Mouse (Mus musculus) embryonic stem cell, embryonic (primary cell): ENCODE results near the gene Krt19.

Experiments used
- CTCF ChIA-PET, 4 experiments: fragments of 300-600 bp in 2 of 4; fragments of 350-600 bp in 2 of 4; sonication (Branson Sonifier 250); formaldehyde crosslinking; loops; one replicate each; lab custom pipeline; 2022; ENCODE audit warnings: inconsistent platforms in 2 of 4; lab: Charles Lee
- POLR2A ChIA-PET, 4 experiments: fragments of 300-600 bp in 2 of 4; fragments of 350-600 bp in 2 of 4; sonication (Branson Sonifier 250); formaldehyde crosslinking; loops; one replicate each; lab custom pipeline; 2022; ENCODE audit warnings: antibody characterized with exemption in 4 of 4, inconsistent platforms in 1 of 4; lab: Charles Lee

Krt19 gene

DNA sequence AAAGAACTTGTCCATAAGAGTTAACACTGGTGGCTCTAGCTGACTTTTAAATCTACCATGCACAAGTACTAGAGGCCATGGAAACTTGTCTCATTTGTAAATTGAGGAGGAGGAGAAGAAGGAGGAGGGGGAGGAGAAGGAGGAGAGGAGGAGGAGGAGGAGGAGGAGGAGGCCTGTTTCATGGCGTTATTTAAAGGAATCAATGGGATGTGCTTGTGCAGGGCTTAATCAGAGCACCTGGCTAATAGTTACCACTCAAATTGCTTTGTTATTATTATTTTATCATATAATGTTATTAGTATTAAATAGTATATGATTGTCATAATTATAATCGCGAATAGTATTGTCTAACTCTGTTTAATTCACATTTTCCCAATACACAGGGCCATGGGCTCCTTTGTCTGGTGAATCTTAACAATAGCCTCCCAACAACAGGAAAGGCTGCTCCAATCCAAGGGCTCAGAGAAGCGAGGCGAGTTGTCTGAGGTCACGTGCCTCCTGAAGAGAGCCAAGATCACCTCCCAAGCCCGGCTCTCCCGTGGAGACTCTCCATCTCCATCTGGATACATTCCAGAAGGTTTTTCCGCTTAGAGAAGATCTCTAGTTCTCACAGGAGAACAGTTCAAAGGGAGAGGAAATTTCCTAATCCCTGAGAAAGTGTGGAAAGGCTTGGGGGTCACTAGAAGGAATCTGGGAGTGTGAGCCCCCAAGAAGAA is at the start of gene Krt19:
TSS of gene Krt19 (minus strand) at position 51 of the 716 bp plus-strand sequence.
- CTCF ChIA-PET: interaction anchor here in 3 of 4 experiments (0.6 to 1.3 kb wide), 6 partner anchors 9 to 243 kb away, joined by 3 to 8 read pairs (median 4); no protein-coding TSS in a partner anchor
- POLR2A ChIA-PET: interaction anchor here in 3 of 4 experiments (0.5 to 1.0 kb wide), 5 partner anchors 127 to 450 kb away, joined by 3 to 4 read pairs (median 3); partner anchors contain the start of gene Eif1 (in 1 of the 3)

DNA sequence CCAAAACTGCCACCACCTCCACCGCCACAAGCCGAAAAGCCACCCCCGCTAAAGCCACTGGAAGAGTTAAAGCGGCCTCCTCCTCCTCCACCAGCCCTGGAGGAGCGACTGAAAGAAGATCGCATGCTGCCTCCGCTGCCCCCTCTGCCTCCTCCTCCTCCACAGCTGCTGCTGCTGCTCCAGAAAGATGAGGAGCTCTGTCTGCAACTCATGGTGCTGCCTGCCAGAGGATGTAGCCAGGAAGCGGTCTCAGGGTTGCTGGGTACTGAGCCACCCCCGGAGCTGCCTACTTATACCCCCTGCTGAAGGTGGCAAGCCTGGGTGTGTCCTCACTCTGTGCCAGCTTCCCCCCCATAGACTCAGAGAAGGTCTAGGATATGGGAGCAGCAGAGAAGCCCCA is 44.5 kb upstream of the Krt19 start, which contains the start of gene Krt9:
TSS of gene Krt9 (minus strand) at position 255 of the 400 bp plus-strand sequence.
- CTCF ChIA-PET: interaction anchor here in 2 of 4 experiments (0.6 to 1.2 kb wide), 5 partner anchors 17 to 1059 kb away, joined by 3 to 5 read pairs (median 3); no protein-coding TSS in a partner anchor
- POLR2A ChIA-PET: interaction anchor here in 2 of 4 experiments (1.0 to 1.1 kb wide), 3 partner anchors 11 to 127 kb away, joined by 3 to 4 read pairs (median 3); partner anchors contain the start of gene Eif1 (in 1 of the 2)

DNA sequence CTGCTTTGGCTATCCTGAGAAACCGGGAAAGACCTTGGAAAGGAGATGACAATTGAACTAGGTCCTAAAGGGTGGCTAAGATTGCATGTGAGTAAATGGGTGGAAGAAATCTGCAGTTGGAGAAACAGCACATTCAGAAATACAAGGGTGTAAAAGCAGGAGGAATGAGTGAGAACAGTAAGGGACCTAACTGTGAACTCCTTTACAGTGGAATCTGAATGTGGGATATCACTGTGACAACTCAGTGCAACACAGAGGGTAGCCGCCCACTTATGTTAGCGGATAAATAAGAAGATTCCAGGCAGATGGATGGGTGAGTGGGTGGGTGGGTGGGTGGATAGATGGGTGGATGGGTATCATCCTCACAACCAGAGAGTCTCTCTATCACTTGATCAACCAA is 43.4 kb upstream of the Krt19 start:
- ChIA-PET POLR2A (interaction anchor here in 1 of 4 experiments (0.7 kb wide), 1 partner anchor 341 kb away, joined by 5 read pairs; no protein-coding TSS in a partner anchor), CTCF (interaction anchor here in 2 of 4 experiments (0.6 to 1.2 kb wide), 2 partner anchors 54 to 90 kb away, joined by 3 to 9 read pairs; no protein-coding TSS in a partner anchor)

DNA sequence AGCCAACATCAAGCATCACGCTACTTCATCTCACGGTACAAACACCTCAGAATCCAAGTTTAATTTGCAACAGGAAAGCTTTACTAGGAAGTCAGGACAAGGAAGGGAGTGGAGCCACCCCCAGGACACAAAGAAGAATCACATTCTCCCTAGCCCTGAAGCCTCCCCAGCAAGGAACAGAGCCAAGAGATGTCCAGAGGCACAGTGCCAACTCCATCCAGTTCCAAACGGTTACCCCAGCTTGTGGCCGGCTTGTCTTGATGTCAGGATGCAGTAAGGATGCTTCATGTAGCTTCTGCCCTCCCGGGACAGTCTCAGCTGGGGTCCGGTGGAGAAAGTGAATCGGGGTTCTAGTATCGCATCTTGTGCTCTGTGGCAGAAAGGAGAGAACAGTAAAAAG is 38.3 kb upstream of the Krt19 start:
- CTCF ChIA-PET: interaction anchor here in 2 of 4 experiments (0.6 to 2.3 kb wide), 2 partner anchors 94 to 96 kb away, joined by 3 to 5 read pairs; no protein-coding TSS in a partner anchor
- POLR2A ChIA-PET: interaction anchor here in 1 of 4 experiments (0.6 to 0.8 kb wide), 2 partner anchors 24 to 68 kb away, joined by 3 read pairs; no protein-coding TSS in a partner anchor

DNA sequence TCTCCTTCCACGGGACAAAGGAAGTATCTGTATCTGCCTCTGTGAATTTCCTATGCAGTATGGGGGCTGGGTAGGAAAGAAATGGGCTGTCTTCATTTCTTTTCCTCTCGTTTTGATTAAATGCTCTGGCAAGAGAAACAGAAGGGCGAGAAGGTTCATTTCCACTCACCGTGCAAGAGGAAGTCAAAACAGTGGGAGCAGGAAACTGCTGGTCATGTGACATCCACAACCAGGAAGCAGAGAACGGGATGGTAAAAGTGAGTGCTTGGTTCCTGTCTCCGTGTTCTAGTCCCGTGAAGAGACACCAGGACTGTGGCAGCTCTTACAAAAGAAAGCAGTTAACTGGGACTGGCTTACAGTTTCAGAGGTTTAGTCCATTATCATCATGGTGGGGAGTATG is 33.3 kb upstream of the Krt19 start:
- CTCF ChIA-PET: interaction anchor here in 2 of 4 experiments (1.3 to 2.2 kb wide), 2 partner anchors 13 to 116 kb away, joined by 4 to 5 read pairs; no protein-coding TSS in a partner anchor
- POLR2A ChIA-PET: interaction anchor here in 1 of 4 experiments (0.6 to 1.0 kb wide), 2 partner anchors 40 to 94 kb away, joined by 3 read pairs; no protein-coding TSS in a partner anchor

DNA sequence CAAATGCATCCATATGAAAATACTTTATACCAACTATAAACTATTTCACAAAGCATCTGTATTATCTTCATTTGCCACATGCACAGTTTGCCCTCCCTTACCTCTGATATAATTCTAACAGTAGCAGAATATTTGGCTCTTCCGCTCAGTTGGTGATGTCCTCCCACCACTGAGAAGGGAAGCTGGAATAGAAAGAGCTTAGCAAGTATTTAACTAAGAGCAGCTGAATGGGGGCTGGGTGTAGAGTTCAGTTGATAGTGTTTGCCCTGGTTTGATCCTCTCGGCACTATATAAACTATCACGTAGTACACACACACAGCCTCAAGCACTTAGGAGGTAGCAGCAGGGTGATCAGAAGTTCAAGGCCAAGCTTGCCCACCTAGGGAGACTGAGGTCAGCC is 30.8 kb upstream of the Krt19 start:
- ChIA-PET CTCF (interaction anchor here in 2 of 4 experiments (1.2 to 2.7 kb wide), 4 partner anchors 10 to 119 kb away, joined by 3 to 8 read pairs (median 4); no protein-coding TSS in a partner anchor), POLR2A (no interaction called here)

DNA sequence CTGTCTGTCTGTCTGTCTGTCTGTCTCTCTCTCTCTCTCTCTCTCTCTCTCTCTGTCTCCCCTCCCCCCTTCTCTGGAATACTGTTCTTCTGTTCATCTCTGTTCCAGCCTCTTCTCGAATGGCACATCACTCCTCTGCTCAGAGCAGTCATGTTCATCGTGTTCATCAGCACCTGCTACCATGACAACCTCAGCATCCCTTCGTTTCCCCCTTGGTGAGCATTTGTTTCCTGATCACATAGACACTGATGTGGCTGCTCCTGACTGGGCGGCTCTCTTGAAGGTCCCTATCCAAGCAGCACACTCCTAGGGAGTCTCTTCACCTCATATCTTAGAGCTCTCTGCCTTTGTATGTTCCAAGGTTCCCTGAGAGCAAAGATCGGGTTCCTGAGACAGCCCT is 29.8 kb upstream of the Krt19 start:
- POLR2A ChIA-PET: no interaction called here

DNA sequence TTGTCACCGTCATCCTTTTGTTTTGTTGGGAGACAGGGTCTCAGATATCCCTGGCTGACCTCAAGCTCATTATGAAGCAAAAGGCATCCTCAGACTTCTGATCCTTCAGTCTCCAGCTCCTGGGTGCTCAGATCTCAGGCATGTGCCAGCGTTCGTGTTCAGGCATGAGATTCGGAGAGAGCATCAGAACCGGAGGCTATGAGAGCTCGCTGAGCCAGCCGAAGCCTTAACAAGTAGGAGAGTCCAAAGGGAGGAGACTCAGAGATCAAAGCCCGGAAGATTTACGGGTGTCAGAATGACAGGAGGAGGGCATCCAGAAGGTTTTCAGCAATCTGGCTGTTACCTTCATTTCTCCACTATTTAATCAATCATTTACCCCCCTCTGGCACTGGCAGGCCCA is 28.3 kb upstream of the Krt19 start:
- ChIA-PET POLR2A (no interaction called here), CTCF (interaction anchor here in 1 of 4 experiments (0.8 kb wide), 1 partner anchor 106 kb away, joined by 4 read pairs; no protein-coding TSS in a partner anchor)

More for the DNA sequence above, 29.8 kb upstream of the Krt19 start:
- CTCF ChIA-PET: interaction anchor here in 1 of 4 experiments (2.7 kb wide), 1 partner anchor 104 kb away, joined by 8 read pairs; no protein-coding TSS in a partner anchor

DNA sequence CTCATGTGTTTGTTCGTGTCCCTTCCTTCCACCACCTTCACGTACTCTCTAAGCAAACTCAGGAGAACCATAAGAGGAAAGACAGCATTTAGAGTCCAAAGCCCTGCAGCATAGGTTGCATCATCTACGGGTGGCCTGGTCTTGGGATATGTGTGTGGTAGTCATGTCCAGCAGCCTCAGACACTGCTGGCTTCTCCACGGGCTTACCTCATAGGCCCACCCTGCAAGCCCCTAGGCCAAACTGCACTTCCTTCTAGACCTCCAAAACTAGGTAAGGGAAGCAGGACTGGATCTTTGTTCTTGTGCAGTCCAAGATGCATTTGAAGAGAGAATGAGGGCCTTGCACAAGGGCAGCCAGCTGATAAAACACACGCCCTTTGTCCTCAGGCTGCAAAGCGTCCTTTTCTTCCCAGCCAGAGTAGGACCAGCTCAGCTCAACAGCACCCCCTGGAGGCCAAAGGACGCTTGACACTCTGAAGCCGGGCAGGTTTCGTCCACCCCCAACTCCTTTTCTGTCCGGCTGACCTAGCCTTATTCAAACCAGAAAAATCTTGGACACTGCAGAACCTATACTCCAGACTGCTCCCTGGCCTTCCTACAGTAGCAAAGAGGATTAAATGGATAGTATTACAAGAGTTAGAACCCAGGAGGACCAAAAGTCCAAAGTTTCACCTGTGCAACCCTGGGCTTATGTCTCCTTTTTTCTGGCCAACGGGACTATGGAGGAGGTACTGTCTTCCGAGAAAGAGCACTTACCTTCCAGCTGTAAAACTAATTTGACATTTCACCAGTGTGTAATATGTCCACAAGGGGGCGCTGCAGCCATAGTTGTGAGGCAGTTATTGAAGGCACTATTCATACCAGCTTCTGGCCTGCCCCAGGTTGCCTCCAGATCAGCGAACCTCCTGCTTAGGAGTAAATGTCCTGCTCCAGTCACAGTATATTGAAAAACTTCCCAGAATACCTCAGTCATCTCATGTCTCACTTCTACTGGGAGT is 20.6 kb upstream of the Krt19 start:
- POLR2A ChIA-PET: interaction anchor here (0.6 to 1.9 kb wide), 13 partner anchors 24 to 151 kb away, joined by 3 to 13 read pairs (median 3); no protein-coding TSS in a partner anchor

DNA sequence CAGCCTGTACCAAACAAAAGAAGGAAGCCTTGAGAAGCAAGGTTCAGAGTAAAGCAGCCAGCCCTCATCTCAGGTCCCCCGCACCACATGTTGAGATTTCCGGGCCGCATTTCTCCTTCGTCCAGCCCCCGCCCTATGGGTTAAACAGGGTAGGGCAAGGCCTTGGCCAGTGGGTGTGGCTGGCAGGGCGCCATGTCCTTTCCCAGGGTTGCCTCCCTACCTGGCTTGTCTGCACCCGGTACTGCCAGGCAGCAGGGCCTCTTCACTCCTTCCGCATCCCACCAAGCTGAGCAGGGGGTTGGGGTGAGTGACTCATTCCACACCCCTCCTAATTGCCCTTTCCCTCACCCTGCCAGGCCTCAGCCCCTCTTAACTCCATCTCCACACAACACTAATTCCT is 19.6 kb upstream of the Krt19 start:
- CTCF ChIA-PET: interaction anchor here (0.5 to 7.2 kb wide), 19 partner anchors 8 to 715 kb away, joined by 3 to 125 read pairs (median 9); no protein-coding TSS in a partner anchor
- POLR2A ChIA-PET: interaction anchor here in 2 of 4 experiments (1.1 to 1.8 kb wide), 4 partner anchors 17 to 130 kb away, joined by 3 read pairs; no protein-coding TSS in a partner anchor

More for the DNA sequence above, 20.6 kb upstream of the Krt19 start:
- CTCF ChIA-PET: interaction anchor here (0.5 to 7.2 kb wide), 90 partner anchors 9 to 1370 kb away, joined by 3 to 125 read pairs (median 4); partner anchors contain the start of genes Krt14 (in 1 of the 4), Krt19 (in 1 of the 4), Krt32 (in 1 of the 4) and Krt33b (in 1 of the 4)

DNA sequence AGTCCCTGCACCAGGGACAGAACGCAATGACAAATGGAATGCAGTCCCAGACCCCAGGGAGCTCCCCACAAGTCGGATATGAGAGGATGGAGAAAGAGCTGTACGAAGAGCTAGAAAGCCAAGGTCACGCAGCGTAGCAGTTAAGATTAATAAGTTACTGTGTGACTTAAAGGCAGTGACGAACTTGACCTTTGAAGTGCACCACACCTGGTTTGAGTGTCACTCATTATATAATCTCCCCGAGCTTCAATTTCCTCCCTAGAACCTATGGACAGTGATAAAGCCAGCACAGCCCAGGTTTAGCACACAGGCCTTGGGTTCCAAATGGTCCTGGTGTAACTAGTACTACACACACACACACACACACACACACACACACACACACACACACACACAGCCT is 15.9 kb upstream of the Krt19 start:
- ChIA-PET POLR2A (interaction anchor here in 3 of 4 experiments (0.6 to 1.5 kb wide), 6 partner anchors 27 to 801 kb away, joined by 3 to 4 read pairs (median 4); partner anchors contain the start of gene Eif1 (in 1 of the 3)), CTCF (interaction anchor here in 3 of 4 experiments (0.5 to 2.3 kb wide), 10 partner anchors 35 to 779 kb away, joined by 3 to 10 read pairs (median 3); no protein-coding TSS in a partner anchor)

DNA sequence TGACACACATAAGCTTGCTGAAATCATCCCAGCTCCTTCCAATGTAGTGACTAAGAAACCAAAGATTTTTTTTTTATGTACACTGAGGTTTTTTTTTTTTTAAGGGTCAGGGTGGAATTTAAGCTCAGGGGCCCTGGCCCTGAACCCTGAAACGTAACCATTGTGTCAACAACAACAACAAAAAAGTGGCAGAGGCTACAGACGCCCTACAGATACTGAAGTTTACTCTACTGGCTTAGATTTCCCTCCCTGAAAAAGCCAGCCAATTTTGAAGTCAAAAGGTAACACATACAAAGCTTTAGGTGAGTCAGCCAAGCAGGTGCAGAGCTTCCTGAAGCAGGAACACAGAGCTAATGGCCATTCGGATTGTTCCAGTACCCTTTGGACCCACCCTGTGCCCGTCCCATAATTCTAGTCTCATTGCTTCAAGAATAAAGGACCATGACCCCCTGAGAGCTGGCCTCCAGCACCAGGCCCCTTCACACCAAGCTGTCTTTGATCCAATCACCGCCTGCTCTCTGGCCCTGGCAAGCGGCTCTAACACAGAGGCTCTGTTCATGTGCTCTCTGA is 9.5 kb upstream of the Krt19 start:
- POLR2A ChIA-PET: interaction anchor here in 1 of 4 experiments (0.6 to 1.6 kb wide), 3 partner anchors 13 to 18 kb away, joined by 3 to 6 read pairs (median 3); no protein-coding TSS in a partner anchor
- CTCF ChIA-PET: interaction anchor here in 3 of 4 experiments (0.6 to 1.5 kb wide), 6 partner anchors 10 to 140 kb away, joined by 3 to 7 read pairs (median 4); no protein-coding TSS in a partner anchor

DNA sequence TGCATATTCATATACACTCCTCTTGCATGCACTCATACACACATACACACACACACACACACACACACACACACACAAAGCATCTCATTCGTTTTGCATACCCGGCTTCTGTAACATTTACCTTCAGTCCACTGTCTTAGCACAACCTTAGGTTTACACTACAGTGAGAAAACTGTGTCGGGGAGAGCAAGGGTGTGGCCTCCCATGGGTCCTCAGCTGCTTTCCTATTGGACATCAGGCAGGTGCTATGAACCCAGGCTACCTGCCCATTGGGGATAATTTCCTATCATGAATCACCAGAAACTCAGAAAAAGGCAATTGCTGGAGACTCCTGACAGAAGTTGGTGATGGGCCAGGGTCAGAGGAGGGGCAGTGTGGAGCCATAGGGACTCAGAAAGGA is 8.9 kb upstream of the Krt19 start:
- ChIA-PET CTCF (interaction anchor here in 3 of 4 experiments (0.9 to 1.5 kb wide), 5 partner anchors 12 to 141 kb away, joined by 3 to 7 read pairs (median 5); no protein-coding TSS in a partner anchor), POLR2A (interaction anchor here in 1 of 4 experiments (0.8 to 1.6 kb wide), 2 partner anchors 12 to 17 kb away, joined by 3 to 6 read pairs; no protein-coding TSS in a partner anchor)

DNA sequence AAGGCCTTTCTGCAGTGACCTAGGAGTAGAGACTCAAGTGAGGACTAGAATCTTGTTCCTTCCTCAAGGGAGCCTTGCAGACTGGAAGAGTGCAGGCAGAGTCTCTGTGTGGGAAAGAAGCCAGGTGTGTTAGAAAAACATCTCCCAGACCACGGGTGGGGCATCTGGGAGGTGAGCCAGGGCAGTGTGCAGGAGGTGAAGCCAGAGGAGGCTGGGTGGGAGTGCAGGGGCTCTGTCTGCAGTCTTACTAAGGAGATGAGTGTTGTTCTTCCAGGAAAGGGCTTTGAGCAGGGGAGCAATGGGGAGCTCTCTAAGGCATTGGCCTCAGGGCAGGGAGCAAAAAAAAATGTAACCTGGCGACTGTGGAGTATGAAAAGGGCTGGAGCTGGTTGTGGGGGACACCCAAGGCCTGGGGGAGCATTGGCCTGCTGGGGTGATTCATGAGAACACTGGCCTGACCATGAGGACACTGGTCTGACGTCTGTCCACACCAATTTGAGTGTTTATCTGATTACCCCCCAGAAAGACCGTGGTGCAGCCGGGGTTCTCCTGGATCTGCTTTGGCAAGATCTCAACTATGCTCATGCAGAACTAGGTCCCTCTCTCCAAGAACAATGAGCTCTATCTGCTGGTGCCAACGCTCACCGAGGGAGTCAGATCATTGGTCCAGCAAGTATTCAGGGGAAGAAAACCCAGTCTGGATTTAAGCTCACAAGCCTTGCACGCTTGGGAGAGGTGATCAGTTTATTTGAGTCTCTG is 7.2 kb upstream of the Krt19 start:
- ChIA-PET POLR2A (interaction anchor here in 3 of 4 experiments (0.6 kb wide), 3 partner anchors 123 to 549 kb away, joined by 3 to 8 read pairs (median 3); no protein-coding TSS in a partner anchor), CTCF (interaction anchor here (0.5 to 1.9 kb wide), 4 partner anchors 11 to 131 kb away, joined by 3 to 6 read pairs (median 4); no protein-coding TSS in a partner anchor)

DNA sequence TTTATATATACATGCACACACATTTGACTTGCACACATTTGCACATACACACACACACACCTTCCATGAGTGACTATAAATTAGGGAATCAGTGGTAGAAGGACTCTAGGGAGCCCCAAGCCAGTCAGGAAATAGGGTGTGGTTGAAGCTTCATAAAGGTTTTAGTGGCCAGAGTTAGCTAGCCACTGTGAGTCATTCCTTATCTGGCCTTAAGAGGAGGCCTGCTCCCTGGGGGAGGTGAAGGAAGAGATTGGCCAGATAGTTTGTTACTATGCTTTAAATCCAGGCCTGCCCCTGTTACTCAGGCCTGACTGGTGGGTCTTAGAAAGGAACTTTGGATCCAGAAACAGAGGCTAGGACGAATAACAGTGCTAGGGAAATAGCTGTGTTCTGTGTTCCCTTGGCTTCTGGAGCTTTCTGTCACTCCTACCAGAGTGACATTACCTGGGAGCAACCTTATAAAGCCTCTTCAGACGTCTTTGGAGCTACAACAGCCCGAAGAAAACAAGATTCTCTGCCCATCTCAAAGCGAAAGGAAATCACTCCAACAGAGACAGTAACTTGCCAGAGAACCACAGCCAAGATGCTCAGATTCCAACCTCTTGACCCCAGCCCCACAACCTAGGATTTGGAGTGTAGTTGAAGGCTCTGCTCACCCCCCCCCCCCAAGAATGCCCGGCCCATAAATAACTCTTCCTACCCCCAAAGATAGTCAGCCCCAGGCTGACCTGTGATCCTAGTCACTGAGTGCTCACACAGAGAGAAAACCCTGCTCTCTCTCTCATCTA is 705 bp downstream of the Krt19 start:
- ChIA-PET POLR2A (interaction anchor here in 2 of 4 experiments (0.5 to 0.7 kb wide), 3 partner anchors 80 to 176 kb away, joined by 3 to 5 read pairs (median 4); partner anchors contain the start of gene Eif1 (in 1 of the 2)), CTCF (interaction anchor here in 3 of 4 experiments (0.7 to 1.3 kb wide), 5 partner anchors 21 to 855 kb away, joined by 3 to 6 read pairs (median 3); no protein-coding TSS in a partner anchor)
